Mouse (Mus musculus) lung, adult 2 months (tissue): ENCODE data around the gene Aoc1.
"Not testable (repeated sequence)": the region's sequence is repeated elsewhere in the genome, so short reads cannot be mapped to it uniquely, and the experiment has no call there.

Experiments
- CTCF ChIP-seq: fragments of 200-500 bp; IDR thresholded peaks from 2 replicates; pipeline ENCODE4 v1.5.1; 2011; ENCODE audit warnings: mild to moderate bottlenecking, low read length, control low read depth; ENCODE audit not compliant: insufficient read depth
- POLR2A ChIP-seq: fragments of 200-500 bp; IDR thresholded peaks from 2 replicates; pipeline ENCODE4 v1.6.1; 2011; ENCODE audit warnings: low read depth, mild to moderate bottlenecking, control low read depth, low read length, borderline replicate concordance; ENCODE audit errors: extremely low read depth

DNA sequence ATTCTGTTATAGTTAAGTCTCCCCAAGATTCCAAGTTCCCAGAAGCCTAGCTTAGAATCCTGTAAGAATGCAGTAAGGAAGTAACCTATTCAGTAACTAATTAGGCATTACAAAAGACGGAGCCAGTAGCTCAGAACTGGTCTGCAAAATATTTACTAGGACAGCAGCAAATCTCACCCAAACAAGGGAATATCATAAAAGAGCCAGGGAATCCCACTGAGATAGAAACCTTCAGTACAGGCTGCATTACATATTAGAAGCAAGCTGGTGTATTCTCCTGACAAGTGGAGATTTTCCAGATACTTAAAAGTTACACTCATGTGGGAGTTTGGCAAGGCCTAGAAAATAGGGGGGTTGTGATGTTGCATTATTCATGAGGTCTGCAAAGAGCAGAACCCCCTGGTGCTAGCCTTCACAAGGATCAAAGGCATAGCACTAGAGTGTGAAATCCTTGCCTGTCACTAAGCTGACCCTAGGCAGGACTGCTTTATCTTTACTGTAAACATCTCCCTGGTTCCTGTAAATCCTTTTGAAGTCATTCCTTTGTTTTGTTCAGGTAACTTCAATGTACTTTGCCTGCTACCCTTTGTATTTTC, 6.2 kb upstream of the Aoc1 start:
- not testable (repeated sequence) for TF ChIP-seq CTCF, POLR2A
